Mouse (Mus musculus) midbrain, embryonic 12.5 days (tissue): ENCODE results near the gene Slc41a2. TPM values are rescaled to one million over a fixed set of nuclear protein-coding genes. Genes with fewer than 3 reads are reported as not detected.
"Not testable (repeated sequence)": the region's sequence is repeated elsewhere in the genome, so short reads cannot be mapped to it uniquely, and the experiment has no call there.

ENCODE experiments used
- ATAC-seq: fragments of 200-750 bp; cut with Nextera tagmentation; 2 replicates; pipeline ENCODE4 v1.8.0; 2017; ENCODE audit warnings: low read depth, moderate TSS enrichment, moderate library complexity; ENCODE audit not compliant: low FRiP score
- H3K27ac ChIP-seq: fragments of 300-500 bp; sonication (generic); replicated peaks from 2 replicates; pipeline ENCODE4 v1.5.1; 2016; ENCODE audit warnings: mild to moderate bottlenecking
- H3K27me3 ChIP-seq: fragments of 300-500 bp; sonication (generic); 2 replicates; pipeline ENCODE4 v1.6.1; 2016; ENCODE audit warnings: mild to moderate bottlenecking
- H3K36me3 ChIP-seq: fragments of 300-500 bp; sonication (generic); 2 replicates; pipeline ENCODE4 v1.6.1; 2016
- H3K4me1 ChIP-seq: fragments of 300-500 bp; sonication (generic); 2 replicates; pipeline ENCODE4 v1.6.1; 2016
- H3K4me2 ChIP-seq: fragments of 300-500 bp; sonication (generic); replicated peaks from 2 replicates; pipeline ENCODE4 v1.6.1; 2016; ENCODE audit warnings: mild to moderate bottlenecking, moderate library complexity
- H3K4me3 ChIP-seq: fragments of 300-500 bp; sonication (generic); 2 replicates; pipeline ENCODE4 v1.5.1; 2016; ENCODE audit warnings: mild to moderate bottlenecking
- H3K9ac ChIP-seq: fragments of 300-500 bp; sonication (generic); replicated peaks from 2 replicates; pipeline ENCODE4 v1.6.1; 2016; ENCODE audit warnings: mild to moderate bottlenecking, moderate library complexity
- H3K9me3 ChIP-seq: fragments of 300-500 bp; sonication (generic); 2 replicates; pipeline ENCODE4 v1.6.1; 2016; ENCODE audit warnings: mild to moderate bottlenecking
- WGBS: fragments of 180-500 bp; shearing (Covaris S2); methylation state at CpG from one replicate; pipeline ENCODE4 v1.1.7; 2016; 5-methylcytosine and 5-hydroxymethylcytosine counted together
- polyA plus RNA-seq: library from polyadenylated mRNA; unstranded; fragments of >200 nt; fragmentation: Nextera tagmentation; extraction: Ambion mirVana; gene quantifications from 2 replicates; pipeline ENCODE4 v1.2.1, GENCODE M21; 2016

Slc41a2 gene
- polyA plus RNA-seq, 1 experiment from 2014 or later: 2.3 TPM

GRCm38 (mm10) chr10:83368918-83369317, 31.2 kb upstream of the Slc41a2 start:
- H3K36me3 ChIP-seq: peaks cover 77% of the 10 kb centered on the region
- ATAC-seq: no peak
- 93% methylated on average over 5 of the region's 5 CpGs for WGBS
- no peaks in the 10 kb centered on the region for H3K9me3 ChIP-seq
- no peak overlapping the region for H3K27ac ChIP-seq
- H3K4me3 ChIP-seq: no peak overlapping the region
- no peaks in the 10 kb centered on the region for H3K27me3 ChIP-seq
- no peak overlapping the region for H3K9ac ChIP-seq
- H3K4me1 ChIP-seq: no peaks in the 10 kb centered on the region
- H3K4me2 ChIP-seq: no peak overlapping the region

GRCm38 (mm10) chr10:83363451-83363850, 25.8 kb upstream of the Slc41a2 start:
- Histone ChIP-seq H3K9ac (no peak overlapping the region), H3K36me3 (peaks cover 60% of the 10 kb centered on the region), H3K27me3 (no peaks in the 10 kb centered on the region), H3K4me2 (no peak overlapping the region), H3K4me3 (no peak overlapping the region), H3K9me3 (no peaks in the 10 kb centered on the region), H3K27ac (no peak overlapping the region), H3K4me1 (peaks cover 10% of the 10 kb centered on the region)
- WGBS: 96% methylated on average over 8 of the region's 8 CpGs
- no peak for ATAC-seq

- no peaks in the 10 kb centered on the region for H3K27me3 ChIP-seq
- 0 out of 2 replicates have a peak overlapping the region, but pooled peaks have one; percentile 96 for H3K4me3 ChIP-seq
- peaks cover 44% of the 10 kb centered on the region for H3K36me3 ChIP-seq
- peak overlapping the region; percentile 73 for H3K4me2 ChIP-seq
- no peak overlapping the region for H3K9ac ChIP-seq
- 52% methylated on average over 5 of the region's 5 CpGs for WGBS
- no peak for ATAC-seq
- no peaks in the 10 kb centered on the region for H3K9me3 ChIP-seq
- H3K4me1 ChIP-seq: peaks cover 10% of the 10 kb centered on the region
- no peak overlapping the region for H3K27ac ChIP-seq
These were observed 24.1 kb upstream of the Slc41a2 start for GRCm38 (mm10) chr10:83361643-83362382.

GRCm38 (mm10) chr10:83360356-83360755, 22.7 kb upstream of the Slc41a2 start:
- H3K27ac ChIP-seq: peak overlapping the region; percentile 58
- peak overlapping the region; percentile 87 for H3K9ac ChIP-seq
- peak overlapping the region; percentile 73 for H3K4me2 ChIP-seq
- 1% methylated on average over 40 of the region's 40 CpGs for WGBS
- H3K36me3 ChIP-seq: peaks cover 29% of the 10 kb centered on the region
- no peaks in the 10 kb centered on the region for H3K9me3 ChIP-seq
- H3K27me3 ChIP-seq: no peaks in the 10 kb centered on the region
- ATAC-seq: no peak; the same call in 1 of the 2 replicates
- peaks cover 10% of the 10 kb centered on the region for H3K4me1 ChIP-seq
- peak overlapping the region; percentile 96 for H3K4me3 ChIP-seq

- Histone ChIP-seq H3K9me3 (no peaks in the 10 kb centered on the region), H3K27ac (peak within 1 kb of the TSS; percentile 58), H3K27me3 (no peaks in the 10 kb centered on the region), H3K4me2 (peak within 1 kb of the TSS; percentile 73), H3K9ac (peak within 1 kb of the TSS; percentile 87), H3K4me1 (peaks cover 10% of the 10 kb centered on the region), H3K36me3 (peaks cover 25% of the 10 kb centered on the region), H3K4me3 (peak within 1 kb of the TSS; percentile 96)
- under 1% methylated on average over 30 of the region's 30 CpGs for WGBS
- peak; percentile 97 for ATAC-seq
These were observed 22.3 kb upstream of the Slc41a2 start, which contains the start of gene D10Wsu102e for GRCm38 (mm10) chr10:83359956-83360355. Gene D10Wsu102e, plus strand, starts transcription at chr10:83360221.

GRCm38 (mm10) chr10:83359451-83359850, 21.8 kb upstream of the Slc41a2 start:
- H3K9me3 ChIP-seq: no peaks in the 10 kb centered on the region
- H3K4me1 ChIP-seq: peaks cover 10% of the 10 kb centered on the region
- H3K36me3 ChIP-seq: peaks cover 20% of the 10 kb centered on the region
- 0 out of 2 replicates have a peak overlapping the region, but pooled peaks have one; percentile 50 for H3K27ac ChIP-seq
- H3K4me2 ChIP-seq: peak overlapping the region; percentile 73
- 81% methylated on average over 4 of the region's 4 CpGs for WGBS
- H3K4me3 ChIP-seq: peak overlapping the region; percentile 96
- H3K27me3 ChIP-seq: no peaks in the 10 kb centered on the region
- peak overlapping the region; percentile 32; the same call in 1 of the 2 replicates for H3K9ac ChIP-seq
- ATAC-seq: no peak

- no peak for ATAC-seq
- H3K4me3 ChIP-seq: no peak overlapping the region
- WGBS: 81% methylated on average over 12 of the region's 12 CpGs
- no peak overlapping the region for H3K9ac ChIP-seq
- no peaks in the 10 kb centered on the region for H3K27me3 ChIP-seq
- no peaks in the 10 kb centered on the region for H3K9me3 ChIP-seq
- H3K27ac ChIP-seq: no peak overlapping the region
- peaks cover 5% of the 10 kb centered on the region for H3K4me1 ChIP-seq
- no peak overlapping the region for H3K4me2 ChIP-seq
- no peaks in the 10 kb centered on the region for H3K36me3 ChIP-seq
These were observed 18.7 kb upstream of the Slc41a2 start for GRCm38 (mm10) chr10:83356416-83356815.

- 70% methylated on average over 8 of the region's 8 CpGs for WGBS
- no peak for ATAC-seq
These were observed 16.6 kb upstream of the Slc41a2 start for GRCm38 (mm10) chr10:83354333-83354719.

GRCm38 (mm10) chr10:83353680-83354332, 16.1 kb upstream of the Slc41a2 start:
- no peak for ATAC-seq
- no peak overlapping the region for H3K4me2 ChIP-seq
- H3K4me3 ChIP-seq: no peak overlapping the region
- no peak overlapping the region for H3K9ac ChIP-seq
- 69% methylated on average over 14 of the region's 14 CpGs for WGBS
- H3K36me3 ChIP-seq: no peaks in the 10 kb centered on the region
- no peak overlapping the region for H3K27ac ChIP-seq
- H3K9me3 ChIP-seq: no peaks in the 10 kb centered on the region
- no peaks in the 10 kb centered on the region for H3K4me1 ChIP-seq
- H3K27me3 ChIP-seq: no peaks in the 10 kb centered on the region

More at GRCm38 (mm10) chr10:83354333-83354719, 16.6 kb upstream of the Slc41a2 start:
- H3K4me2 ChIP-seq: no peak overlapping the region
- H3K27me3 ChIP-seq: no peaks in the 10 kb centered on the region
- no peak overlapping the region for H3K4me3 ChIP-seq
- no peaks in the 10 kb centered on the region for H3K9me3 ChIP-seq
- no peak overlapping the region for H3K27ac ChIP-seq
- no peaks in the 10 kb centered on the region; the same call in 1 of the 2 replicates for H3K4me1 ChIP-seq
- H3K9ac ChIP-seq: no peak overlapping the region
- no peaks in the 10 kb centered on the region for H3K36me3 ChIP-seq

GRCm38 (mm10) chr10:83351779-83352178, 14.1 kb upstream of the Slc41a2 start:
- not testable (repeated sequence) for H3K4me3 ChIP-seq, H3K27me3 ChIP-seq, H3K4me2 ChIP-seq, H3K9ac ChIP-seq, H3K36me3 ChIP-seq, H3K9me3 ChIP-seq, H3K4me1 ChIP-seq, H3K27ac ChIP-seq, ATAC-seq
- WGBS: 81% methylated on average over 4 of the region's 4 CpGs

GRCm38 (mm10) chr10:83350689-83351088, 13.0 kb upstream of the Slc41a2 start:
- H3K27me3 ChIP-seq: 0 out of 2 replicates have a peak, but pooled peaks cover 3% of the 10 kb centered on the region
- 0 out of 2 replicates have a peak, but pooled peaks cover 3% of the 10 kb centered on the region for H3K4me1 ChIP-seq
- H3K4me2 ChIP-seq: no peak overlapping the region
- no peaks in the 10 kb centered on the region for H3K36me3 ChIP-seq
- H3K4me3 ChIP-seq: no peak overlapping the region
- ATAC-seq: no peak
- no peak overlapping the region for H3K9ac ChIP-seq
- no peaks in the 10 kb centered on the region for H3K9me3 ChIP-seq
- no peak overlapping the region for H3K27ac ChIP-seq
- 91% methylated on average over 2 of the region's 2 CpGs for WGBS

- no peak overlapping the region for H3K27ac ChIP-seq
- 0 out of 2 replicates have a peak, but pooled peaks cover 9% of the 10 kb centered on the region for H3K27me3 ChIP-seq
- H3K4me3 ChIP-seq: no peak overlapping the region
- no peaks in the 10 kb centered on the region for H3K36me3 ChIP-seq
- WGBS: 17% methylated on average over 7 of the region's 7 CpGs
- 0 out of 2 replicates have a peak, but pooled peaks cover 3% of the 10 kb centered on the region for H3K4me1 ChIP-seq
- ATAC-seq: no peak
- H3K4me2 ChIP-seq: no peak overlapping the region
- H3K9me3 ChIP-seq: no peaks in the 10 kb centered on the region
- 0 out of 2 replicates have a peak overlapping the region, but pooled peaks have one; percentile 28 for H3K9ac ChIP-seq
These were observed 9.8 kb upstream of the Slc41a2 start for GRCm38 (mm10) chr10:83347494-83347893.
